ENCODE assay signal across 46 mouse cellular contexts in genomic region chr2:181685686-181686085, GRCm38 (mm10). TPM values are rescaled to one million over a fixed set of nuclear protein-coding genes. Genes with fewer than 3 reads are reported as not detected.
"Had no signal": no experiment of that assay in that cellular context is flagged by ENCODE, and none has a peak within 500 bp of the region (broad histone marks: within the 10 kb centered on the region; RNA-seq: fewer than 3 reads in every experiment).

No protein-coding gene starts in this region.

- H3K4me3 ChIP-seq: limb, embryonic 10.5 days; limb, embryonic 12.5 days; limb, embryonic 13.5 days; limb, embryonic 15.5 days; liver, embryonic 12.5 days; liver, embryonic 13.5 days; liver, embryonic 15.5 days; lung, embryonic 15.5 days; megakaryocyte, embryonic 14.5 days; midbrain, embryonic 10.5 days; midbrain, embryonic 12.5 days; midbrain, embryonic 15.5 days; myocyte; neural tube, embryonic 12.5 days had no signal

- H3K9ac ChIP-seq: limb, embryonic 12.5 days; limb, embryonic 13.5 days; limb, embryonic 15.5 days; liver, embryonic 12.5 days; liver, embryonic 13.5 days; liver, embryonic 14.5 days; liver, embryonic 15.5 days; liver, postnatal 0 days; lung, embryonic 14.5 days; lung, embryonic 15.5 days; midbrain, embryonic 12.5 days; midbrain, embryonic 15.5 days; neural tube, embryonic 12.5 days had no signal

- H3K27me3 ChIP-seq: limb, embryonic 12.5 days; limb, embryonic 13.5 days; limb, embryonic 15.5 days; lung, embryonic 15.5 days; midbrain, embryonic 15.5 days; neural tube, embryonic 12.5 days had no signal

- DNase-seq: left cerebral cortex, postnatal 4 days; liver; liver, embryonic 13.5 days; liver, postnatal 0 days; lung, adult 18-20 months; lung, adult 2 months; lung, embryonic 14.5 days; lung, postnatal 10 days; lung, postnatal 14 days; lung, postnatal 36 days; lung, postnatal 4 days; midbrain, embryonic 14.5 days had no signal

- ATAC-seq: liver, embryonic 12.5 days; liver, postnatal 0 days; lung, postnatal 0 days; midbrain, embryonic 15.5 days; midbrain, embryonic 16.5 days had no signal

- H3K9me3 ChIP-seq: limb, embryonic 10.5 days; limb, embryonic 12.5 days; limb, embryonic 13.5 days; limb, embryonic 15.5 days; liver, embryonic 12.5 days; liver, embryonic 13.5 days; liver, embryonic 15.5 days; lung, embryonic 15.5 days; megakaryocyte, embryonic 14.5 days; midbrain, embryonic 10.5 days; midbrain, embryonic 12.5 days; midbrain, embryonic 15.5 days; neural tube, embryonic 12.5 days had no signal

- H3K4me2 ChIP-seq: limb, embryonic 12.5 days; limb, embryonic 13.5 days; limb, embryonic 15.5 days; liver, embryonic 11.5 days; liver, embryonic 12.5 days; liver, embryonic 13.5 days; liver, embryonic 15.5 days; lung, embryonic 14.5 days; lung, embryonic 15.5 days; midbrain, embryonic 12.5 days; midbrain, embryonic 15.5 days; neural tube, embryonic 12.5 days had no signal

- H3K27ac ChIP-seq: limb, embryonic 10.5 days; limb, embryonic 12.5 days; limb, embryonic 13.5 days; limb, embryonic 15.5 days; liver, embryonic 12.5 days; liver, embryonic 13.5 days; liver, embryonic 14.5 days; liver, embryonic 15.5 days; lung, embryonic 15.5 days; macrophage; midbrain, embryonic 10.5 days; midbrain, embryonic 12.5 days; midbrain, embryonic 15.5 days; neural tube, embryonic 12.5 days had no signal

RNA-seq across cellular contexts. Expression of gene Lkaaear1, which starts 12.6 kb away (rescaled TPM):
- total RNA-seq: left cerebral cortex, adult 8-10 months; left cerebral cortex, postnatal 10 days; left cerebral cortex, postnatal 14 days; left cerebral cortex, postnatal 25 days; left cerebral cortex, postnatal 36 days; left cerebral cortex, postnatal 4 days; liver, adult 2 months; megakaryocyte progenitor cell, adult 5-6 weeks; megakaryocyte, adult 5-6 weeks; megakaryocyte-erythroid progenitor cell, adult 5-6 weeks; midbrain, postnatal 0 days; monocyte, adult 5-6 weeks had no signal
- polyA plus RNA-seq: limb, embryonic 10.5 days; limb, embryonic 11.5 days; limb, embryonic 12.5 days; limb, embryonic 13.5 days; limb, embryonic 14.5 days; limb, embryonic 15.5 days; liver, adult 2 months; liver, embryonic 11.5 days; liver, embryonic 12.5 days; liver, embryonic 13.5 days; liver, embryonic 14.5 days; liver, embryonic 15.5 days; liver, embryonic 16.5 days; liver, postnatal 0 days; lung, adult 2 months; lung, embryonic 14.5 days; lung, embryonic 15.5 days; lung, embryonic 16.5 days; lung, postnatal 0 days; macrophage; midbrain, embryonic 10.5 days; midbrain, embryonic 12.5 days; midbrain, embryonic 14.5 days; midbrain, embryonic 15.5 days; midbrain, embryonic 16.5 days; midbrain, postnatal 0 days; myocyte; neural tube, embryonic 11.5 days; neural tube, embryonic 12.5 days had no signal

RNA-seq across cellular contexts. Expression of gene Sox18, which starts 14.2 kb away (rescaled TPM):
- total RNA-seq: megakaryocyte progenitor cell, adult 5-6 weeks; megakaryocyte-erythroid progenitor cell, adult 5-6 weeks; monocyte, adult 5-6 weeks had no signal
- polyA plus RNA-seq: macrophage had no signal

RNA-seq across cellular contexts. Expression of gene Gm29797, which starts 28.9 kb away (rescaled TPM):
- total RNA-seq: left cerebral cortex, postnatal 25 days; liver, adult 2 months; megakaryocyte progenitor cell, adult 5-6 weeks; megakaryocyte, adult 5-6 weeks; megakaryocyte-erythroid progenitor cell, adult 5-6 weeks; midbrain, postnatal 0 days; monocyte, adult 5-6 weeks had no signal
- polyA plus RNA-seq: limb, embryonic 15.5 days; liver, adult 2 months; liver, embryonic 11.5 days; liver, embryonic 12.5 days; liver, embryonic 13.5 days; liver, embryonic 15.5 days; liver, postnatal 0 days; lung, adult 2 months; lung, embryonic 14.5 days; lung, embryonic 15.5 days; lung, postnatal 0 days; macrophage; midbrain, embryonic 12.5 days; midbrain, embryonic 14.5 days; midbrain, embryonic 15.5 days; midbrain, postnatal 0 days; myocyte; neural tube, embryonic 11.5 days; neural tube, embryonic 12.5 days had no signal
